Mouse (Mus musculus): ENCODE results near the gene Arhgap15. TPM values are rescaled to one million over a fixed set of nuclear protein-coding genes. Genes with fewer than 3 reads are reported as not detected.

Gene Arhgap15
- total RNA-seq, 2 experiments from 2014 or later: 1.0 to 1.1 TPM

DNA sequence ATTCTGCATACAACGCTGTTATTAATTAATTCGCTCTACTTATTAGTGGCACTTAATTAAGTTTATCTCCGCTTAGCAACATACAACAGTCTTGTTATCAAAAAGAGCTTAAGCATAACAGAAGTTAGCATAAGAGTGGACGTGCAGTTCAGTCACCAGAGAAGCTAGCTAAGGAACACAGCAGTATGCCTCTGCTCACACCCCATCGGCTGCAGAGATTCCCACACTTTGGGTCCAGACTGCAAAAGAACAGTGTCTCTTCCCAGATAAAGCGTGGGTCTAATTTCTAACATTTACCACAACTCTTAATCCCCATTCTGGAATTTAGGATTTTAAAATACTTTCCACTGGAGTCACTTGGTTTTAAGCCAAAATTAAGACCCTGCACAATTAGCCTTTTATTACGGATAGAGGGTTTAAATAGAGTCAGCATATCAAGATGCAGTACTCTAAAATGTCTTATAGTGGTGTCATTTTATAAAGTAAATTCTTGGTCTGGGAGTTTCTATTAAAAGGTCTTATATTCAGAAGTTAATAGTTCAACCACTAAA is 400.0 kb downstream of the Arhgap15 start:
- no peak for DNase-seq (ENCODE audit: low spot score in 2 of 2)

DNA sequence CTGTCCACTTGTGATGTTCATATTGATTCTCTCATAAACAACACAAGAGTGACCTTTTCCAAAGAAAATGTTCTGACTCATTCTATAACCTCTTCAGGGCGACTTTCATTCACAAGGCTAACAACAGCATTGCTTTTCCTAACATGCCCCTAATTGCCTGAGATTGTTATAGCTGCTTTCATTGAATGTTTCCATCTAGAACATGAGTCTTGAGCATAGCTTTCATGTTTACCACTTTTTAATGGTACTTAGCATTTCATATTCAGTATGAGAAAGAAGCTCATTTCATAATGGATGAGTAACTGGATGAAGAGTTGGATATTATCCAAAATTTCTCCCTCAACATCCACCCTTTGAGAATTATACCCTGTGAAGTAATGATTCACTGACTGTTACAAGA is 403.7 kb downstream of the Arhgap15 start:
- DNase-seq (ENCODE audit: low spot score in 2 of 2): no peak

DNA sequence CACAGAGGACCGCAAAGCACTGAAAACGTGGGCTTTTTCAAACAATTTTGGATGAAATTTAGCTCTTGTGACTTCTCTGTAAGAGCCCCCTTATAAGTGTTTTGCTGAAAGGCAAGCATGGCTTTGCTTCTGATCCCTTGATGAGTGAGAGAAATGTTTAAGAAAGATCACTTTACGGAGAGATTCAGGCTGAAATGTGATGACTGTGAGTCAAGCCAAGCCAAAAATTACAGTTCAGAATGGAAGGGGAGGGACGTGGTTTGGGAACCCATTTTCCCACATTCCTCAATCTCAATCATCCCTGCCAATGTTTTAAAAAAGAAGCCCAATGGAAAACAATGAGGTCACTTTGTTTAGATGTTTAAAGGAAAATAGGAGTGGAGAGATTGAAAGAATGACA is 411.7 kb downstream of the Arhgap15 start:
- DNase-seq (ENCODE audit: low spot score in 2 of 2): no peak

DNA sequence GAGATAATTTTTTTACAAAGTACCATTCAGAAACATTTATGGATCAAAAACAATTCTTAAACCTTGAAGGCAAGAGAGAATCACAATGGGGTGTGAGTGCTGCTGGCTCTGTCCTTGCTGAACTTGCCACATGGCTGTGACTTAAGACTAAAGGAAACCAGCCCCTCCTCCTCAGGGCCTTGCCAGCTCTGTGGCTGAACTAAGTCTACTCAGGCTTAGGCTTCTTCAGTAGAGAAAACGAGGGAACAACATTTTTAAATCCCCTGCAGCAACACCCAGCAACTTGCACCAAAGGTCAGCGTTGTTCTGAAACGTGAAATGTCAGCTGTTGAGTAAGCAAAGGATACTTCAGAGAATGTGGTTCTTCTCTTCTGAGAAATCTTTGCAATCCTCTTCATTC is 417.2 kb downstream of the Arhgap15 start:
- DNase-seq (ENCODE audit: low spot score in 2 of 2): no peak

DNA sequence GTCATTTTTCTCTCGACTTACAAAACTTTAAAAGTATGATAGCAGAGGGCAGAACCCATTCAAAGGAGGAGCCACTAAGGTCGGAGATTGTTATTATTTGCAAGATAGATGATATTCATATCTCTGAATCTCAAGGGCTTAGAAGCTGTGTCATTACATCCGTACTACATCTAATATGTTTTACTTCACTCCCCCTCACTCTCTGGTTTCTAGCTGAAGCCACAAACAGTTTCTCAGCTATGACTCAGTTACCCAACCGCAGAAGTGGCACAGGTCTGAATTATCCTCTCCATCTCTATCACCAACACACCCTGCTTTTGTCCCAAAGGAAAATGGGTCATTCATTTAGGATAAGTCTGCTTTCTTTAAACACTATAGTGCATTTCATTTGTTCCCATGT is 418.1 kb downstream of the Arhgap15 start:
- no peak for DNase-seq (ENCODE audit: low spot score in 2 of 2)

DNA sequence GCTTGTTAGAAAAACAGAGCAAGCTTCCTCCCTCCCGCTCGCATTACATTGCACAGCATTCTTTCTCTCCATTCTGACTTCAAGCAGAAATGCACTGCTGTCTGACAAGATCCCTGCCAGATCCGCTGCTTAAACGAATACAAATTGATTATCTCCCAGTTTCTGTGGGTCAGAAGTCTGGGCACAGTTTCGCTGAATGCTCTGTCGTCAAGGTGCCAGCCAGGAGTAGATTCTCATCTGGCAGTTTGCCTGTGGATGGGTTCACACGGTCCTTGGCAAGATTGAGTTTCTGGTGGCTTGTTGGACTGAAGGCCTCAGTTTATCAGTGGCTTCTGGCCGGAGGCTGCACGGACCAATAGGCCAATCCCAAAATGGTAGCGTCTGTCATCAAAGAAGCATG is 435.9 kb downstream of the Arhgap15 start:
- no peak for DNase-seq (ENCODE audit: low spot score in 2 of 2)

DNA sequence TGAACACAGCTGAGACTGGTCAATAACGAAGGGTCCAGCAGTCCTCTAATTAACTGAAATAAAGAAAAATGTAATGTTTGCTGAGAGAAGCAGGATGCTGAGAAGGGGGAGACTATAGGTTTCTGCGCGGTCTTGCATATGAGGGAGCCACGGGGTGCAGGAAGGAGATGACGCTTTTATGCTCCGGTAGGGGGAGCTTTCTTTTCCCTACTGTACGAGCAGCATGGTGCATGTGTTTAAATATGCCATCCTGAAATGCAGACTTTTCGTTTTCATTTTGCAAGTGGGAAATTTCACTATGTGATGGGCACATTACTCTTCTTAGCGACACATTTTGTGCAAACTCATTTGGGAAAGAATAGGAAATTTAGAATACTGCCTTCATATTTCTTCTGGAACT is 442.1 kb downstream of the Arhgap15 start:
- no peak for DNase-seq (ENCODE audit: low spot score in 2 of 2)

DNA sequence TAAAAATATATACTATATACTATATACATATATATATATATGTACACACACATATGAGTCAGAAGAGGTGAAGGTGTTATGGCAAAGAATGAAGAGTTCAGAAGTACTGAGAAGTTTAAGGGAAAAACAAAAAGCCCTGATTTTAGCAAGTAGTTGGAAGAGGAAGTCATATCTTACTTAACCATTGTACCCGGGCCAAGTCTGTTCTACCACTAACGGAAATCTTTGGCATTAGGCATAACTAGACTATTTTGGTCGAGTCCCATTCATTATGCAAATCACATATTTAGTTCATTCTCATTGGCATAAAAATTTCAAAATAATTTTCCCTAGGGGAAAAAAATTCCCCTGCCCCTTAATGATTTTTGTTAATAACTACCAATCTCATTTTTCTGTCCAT is 443.4 kb downstream of the Arhgap15 start:
- DNase-seq (ENCODE audit: low spot score in 2 of 2): no peak

DNA sequence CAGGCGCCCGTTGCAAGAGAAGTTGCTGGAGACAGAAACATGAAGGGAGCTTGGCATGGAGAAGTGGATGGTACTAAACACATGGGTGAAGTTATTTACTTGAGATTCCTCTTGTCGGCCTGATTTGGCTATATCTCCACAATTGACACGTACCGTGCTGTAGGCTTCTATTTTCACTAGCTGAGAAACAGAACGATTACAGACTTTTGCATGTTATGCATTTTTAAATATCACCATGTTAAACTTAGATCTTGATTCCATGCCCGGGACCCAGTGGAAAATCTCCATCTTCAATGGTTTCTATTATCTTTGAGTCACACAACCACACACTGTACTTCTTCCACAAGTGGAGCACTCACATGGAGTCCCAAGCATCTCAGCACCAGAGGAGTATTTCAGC is 466.9 kb downstream of the Arhgap15 start:
- DNase-seq (ENCODE audit: low spot score in 2 of 2): no peak

DNA sequence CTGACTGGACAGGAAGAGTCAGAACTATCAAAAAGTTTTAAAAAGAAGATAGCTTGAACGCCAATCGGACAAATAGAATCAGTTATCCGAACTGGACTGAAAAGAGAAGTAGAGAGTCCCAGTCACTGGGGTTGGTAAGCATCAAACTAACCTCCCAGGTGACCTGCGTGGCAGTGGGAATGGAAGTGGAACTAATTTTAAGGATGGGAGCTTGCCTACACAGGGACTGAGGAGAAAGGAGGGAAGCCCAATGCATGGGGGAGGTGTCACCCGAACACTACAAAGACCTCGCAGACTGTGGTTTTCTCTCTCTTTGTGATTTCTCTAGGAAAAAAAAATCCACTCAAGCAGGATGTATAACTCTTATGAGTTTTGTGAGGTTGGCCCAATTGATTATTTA is 469.2 kb downstream of the Arhgap15 start:
- DNase-seq (ENCODE audit: low spot score in 2 of 2): no peak

DNA sequence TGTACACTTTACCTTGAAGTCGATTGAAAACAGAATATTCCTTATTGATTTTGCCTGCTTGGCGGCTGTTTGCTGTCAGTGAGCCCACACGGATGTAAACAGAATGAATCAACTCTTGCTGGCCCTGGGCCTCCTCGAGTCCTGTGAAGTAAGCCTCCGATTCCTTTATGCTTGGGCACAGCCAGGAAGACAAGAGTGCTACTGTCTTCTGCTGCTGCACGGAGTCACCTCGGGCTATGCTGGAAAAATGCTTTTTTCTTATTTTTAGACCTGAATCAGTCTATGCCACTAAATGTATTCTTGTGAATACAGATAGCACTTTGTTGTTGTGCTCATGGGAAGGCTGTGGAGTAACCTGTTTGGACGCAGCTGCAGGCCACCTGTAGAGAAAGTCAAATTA is 469.7 kb downstream of the Arhgap15 start:
- DNase-seq (ENCODE audit: low spot score in 2 of 2): no peak

DNA sequence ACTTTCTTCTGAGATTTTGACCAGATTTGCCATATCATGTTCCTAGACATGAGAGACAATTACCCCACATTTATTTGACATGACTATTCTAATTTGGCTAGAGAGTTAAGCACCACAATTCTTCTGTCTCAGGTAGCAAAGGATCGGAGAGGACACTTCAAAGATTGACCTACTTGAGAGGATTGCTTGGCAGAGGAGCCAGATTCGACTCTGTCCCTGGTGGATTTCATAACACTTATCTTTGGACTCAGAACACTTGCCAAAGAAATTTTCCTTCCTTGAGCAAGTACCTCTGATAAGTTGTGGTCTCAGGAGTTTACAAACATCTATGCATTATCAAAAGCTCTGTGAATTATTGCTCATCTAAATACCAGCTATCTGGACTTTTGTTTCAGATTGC is 473.1 kb downstream of the Arhgap15 start:
- no peak for DNase-seq (ENCODE audit: low spot score in 2 of 2)

DNA sequence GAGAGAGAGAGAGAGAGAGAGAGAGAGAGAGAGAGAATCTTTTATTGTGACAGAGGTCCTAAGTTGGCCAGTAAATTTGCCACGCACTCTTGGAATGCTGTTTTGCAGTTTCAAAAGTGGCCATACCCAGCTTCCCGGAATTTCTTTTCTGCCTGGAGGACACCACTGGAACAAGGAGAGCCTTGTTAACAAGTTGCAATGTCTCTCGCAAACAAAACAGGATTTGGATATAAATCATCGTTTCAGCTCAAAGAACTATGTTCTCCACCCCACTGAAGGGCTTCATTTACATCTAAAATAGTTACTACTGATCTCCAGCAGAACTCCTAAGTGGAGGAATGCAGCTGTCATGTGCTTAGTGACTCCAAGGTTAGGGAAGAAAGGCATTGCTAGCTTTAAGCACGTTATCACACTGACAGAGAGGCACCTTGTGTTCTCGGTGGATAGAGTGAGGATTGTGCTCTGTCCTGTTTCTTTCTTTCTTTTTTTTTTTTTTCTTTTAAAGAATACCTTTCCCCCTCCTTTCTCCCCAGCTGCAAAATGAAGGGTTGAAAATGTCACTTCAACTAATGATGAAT is 473.6 kb downstream of the Arhgap15 start:
- no peak for DNase-seq (ENCODE audit: low spot score in 2 of 2)

DNA sequence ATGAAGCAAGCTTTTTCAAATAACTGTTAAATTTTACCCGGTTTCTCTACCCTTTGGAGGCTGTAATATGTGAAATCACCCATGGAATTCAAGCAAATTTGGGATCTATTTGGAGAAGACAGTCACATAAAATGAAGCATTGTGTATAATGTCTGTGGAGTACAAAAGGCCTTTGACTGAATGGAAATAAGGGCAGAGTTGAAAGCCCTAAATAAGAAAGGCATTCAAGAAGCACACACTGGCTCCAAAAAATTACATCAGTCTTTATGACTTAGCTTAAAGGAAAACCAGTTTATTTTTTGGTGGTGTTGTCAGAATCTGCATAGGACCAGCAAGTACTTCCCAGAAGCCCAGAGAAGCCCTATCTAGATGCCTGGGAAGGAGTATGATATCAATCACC is 486.2 kb downstream of the Arhgap15 start:
- DNase-seq (ENCODE audit: low spot score in 2 of 2): no peak

DNA sequence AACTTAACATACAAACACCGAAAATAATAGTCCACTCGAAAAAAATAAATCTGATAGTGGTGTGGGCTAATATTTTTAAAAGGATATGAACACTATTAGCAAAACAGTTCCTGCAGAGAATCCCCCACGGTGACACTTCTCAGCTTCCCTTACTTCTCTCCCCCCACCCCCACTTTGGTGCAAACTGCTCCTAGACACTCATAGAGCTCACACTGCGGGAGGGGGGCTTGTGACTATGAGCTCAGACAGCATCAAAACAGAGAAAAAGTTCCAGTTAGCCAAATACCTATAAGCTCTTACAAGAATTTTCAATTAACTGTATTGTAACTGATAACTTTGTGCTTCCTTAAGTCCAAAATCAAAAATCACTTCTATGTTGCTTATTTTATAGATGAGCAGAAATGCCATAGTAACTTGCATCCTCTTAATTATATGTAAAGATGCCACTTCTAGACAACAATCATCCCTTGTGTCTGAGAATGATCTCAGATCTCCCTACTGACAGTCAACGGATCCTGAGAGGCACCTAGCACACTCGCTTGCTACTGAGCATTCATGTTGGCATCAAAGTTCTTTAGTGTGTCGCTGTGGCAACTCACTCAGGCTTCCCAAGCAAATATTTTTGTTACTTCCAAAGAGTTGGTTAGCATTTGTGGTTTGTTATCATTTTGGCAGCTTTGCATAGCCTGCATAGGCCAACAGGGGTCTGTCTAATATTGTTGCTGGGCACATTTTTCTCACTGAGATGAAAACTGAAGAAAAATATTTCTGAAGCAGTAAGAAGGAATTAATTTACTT is 493.2 kb downstream of the Arhgap15 start:
- no peak for DNase-seq (ENCODE audit: low spot score in 2 of 2)

DNA sequence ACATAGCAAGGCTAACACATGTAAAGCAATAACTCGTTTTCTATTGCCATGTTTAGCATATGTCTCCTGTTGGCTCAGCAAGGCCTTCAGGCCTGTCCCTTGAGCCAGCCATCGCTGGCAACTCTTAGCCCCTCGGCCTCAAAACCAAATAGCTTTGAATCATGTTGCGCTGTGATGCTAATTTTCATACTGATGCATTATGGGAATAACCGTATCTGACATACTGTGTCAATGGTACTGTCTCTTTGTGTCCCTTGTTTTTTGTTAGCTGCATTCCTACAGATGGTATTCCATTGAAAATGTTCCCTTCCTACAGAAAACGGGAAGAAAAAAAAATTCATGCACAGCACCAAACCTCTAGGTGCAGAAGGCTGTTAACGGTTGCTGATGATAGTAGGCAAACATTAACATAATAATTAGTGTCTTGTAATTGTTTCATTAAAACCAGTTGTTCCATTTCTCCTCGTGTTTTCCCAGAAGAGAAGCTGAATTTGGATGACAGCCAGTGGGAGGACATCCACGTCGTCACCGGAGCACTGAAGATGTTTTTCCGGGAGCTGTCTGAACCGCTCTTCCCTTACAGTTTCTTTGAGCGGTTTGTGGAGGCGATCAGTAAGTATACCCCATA is 494.1 kb downstream of the Arhgap15 start:
- no peak for DNase-seq (ENCODE audit: low spot score in 2 of 2)

DNA sequence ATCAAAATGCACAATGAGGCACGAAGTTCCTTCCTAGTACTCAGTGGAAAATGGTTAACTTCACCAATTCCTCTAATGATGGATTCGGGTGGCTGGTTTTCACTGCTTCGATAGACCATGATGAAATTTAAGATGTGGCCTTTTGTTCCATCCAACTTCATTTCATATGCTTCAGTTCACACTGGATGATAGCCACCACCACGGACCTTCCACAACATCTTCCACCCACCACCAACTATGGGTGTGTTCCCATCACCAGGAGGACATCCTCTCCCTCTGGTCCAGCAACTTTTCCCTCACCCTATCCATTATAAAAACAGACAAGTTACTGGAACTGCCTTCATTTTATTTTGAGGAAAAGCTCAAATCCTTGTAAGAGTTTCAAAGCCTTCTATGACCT is 506.7 kb downstream of the Arhgap15 start:
- DNase-seq (ENCODE audit: low spot score in 2 of 2): no peak

DNA sequence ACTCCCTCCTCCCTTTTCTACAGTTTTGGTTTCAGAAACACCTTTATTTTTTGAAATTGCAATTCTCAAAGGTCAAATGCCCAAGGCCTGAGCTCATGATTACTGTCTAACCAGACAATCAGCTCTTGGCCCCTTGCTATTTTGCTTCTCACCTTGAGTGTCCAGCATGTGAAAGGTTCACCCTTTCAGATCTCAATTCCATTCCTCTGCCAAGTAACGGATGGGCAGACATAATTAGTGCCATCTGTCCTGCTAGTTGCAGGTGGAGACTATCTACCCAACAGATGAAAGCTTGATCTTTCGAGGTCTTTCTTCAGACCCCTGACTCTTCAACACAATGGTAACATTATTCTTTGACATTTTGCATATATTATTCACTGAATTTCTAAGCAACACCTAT is 509.3 kb downstream of the Arhgap15 start:
- DNase-seq (ENCODE audit: low spot score in 2 of 2): no peak

DNA sequence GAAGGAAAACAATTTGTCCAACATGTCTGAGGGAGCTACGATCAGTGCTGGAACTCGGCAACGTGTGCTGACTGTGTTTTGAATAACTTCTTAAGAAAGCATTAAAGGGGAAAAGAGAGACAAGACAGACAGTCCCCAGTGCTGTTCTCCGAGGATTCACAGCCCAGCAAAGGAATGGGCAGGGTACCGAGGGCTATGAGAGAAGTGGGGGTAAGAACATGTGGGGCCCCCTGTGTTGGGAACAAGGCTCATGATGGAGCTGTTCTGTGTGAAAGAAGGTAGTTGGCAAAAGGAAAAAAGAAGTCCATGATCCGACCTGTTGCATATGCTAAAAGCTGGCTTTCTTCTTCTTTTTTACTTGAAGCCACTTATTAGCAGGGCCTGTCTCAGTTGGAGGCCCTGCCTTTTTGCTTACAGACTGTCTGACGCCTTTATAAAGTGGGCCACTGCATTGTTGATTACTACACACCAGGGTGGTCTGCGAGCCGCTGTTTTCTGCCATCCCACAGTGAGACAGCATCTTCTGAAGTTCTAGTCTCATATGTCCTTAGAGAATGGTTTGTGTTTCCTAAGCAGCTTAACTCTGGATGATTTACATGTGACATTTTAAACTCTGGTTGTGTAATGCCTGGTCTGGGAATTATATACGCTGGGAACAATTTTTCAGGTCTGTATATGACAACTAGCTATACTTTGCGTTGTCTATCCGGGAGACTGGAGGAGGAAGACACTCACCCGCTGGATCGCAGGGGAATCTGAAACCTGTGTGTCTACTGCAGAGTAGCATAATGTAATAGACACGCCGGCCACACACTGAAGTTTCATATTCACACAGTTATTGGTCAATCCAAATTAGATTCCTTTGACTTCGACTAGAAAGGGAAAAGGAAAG is 523.1 kb downstream of the Arhgap15 start:
- no peak for DNase-seq (ENCODE audit: low spot score in 2 of 2)

DNA sequence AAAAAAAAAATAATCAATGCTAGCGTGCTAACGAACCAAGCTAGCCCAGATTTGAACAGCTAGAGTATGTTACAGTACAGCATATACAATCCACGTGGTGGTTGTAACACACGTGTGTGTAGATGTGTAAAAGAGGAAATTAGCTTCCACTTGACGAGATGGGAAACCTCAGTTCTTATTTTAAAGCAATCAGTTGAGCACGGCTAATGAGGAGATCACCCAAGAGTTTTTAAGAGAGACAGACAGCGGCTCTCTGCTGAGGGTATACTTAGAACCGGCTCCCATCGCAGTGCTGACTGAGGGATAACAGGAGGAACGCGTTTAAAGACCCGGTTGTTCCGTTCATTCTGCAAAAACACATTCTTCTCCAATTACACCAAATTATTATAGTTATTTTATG is 524.0 kb downstream of the Arhgap15 start:
- DNase-seq (ENCODE audit: low spot score in 2 of 2): no peak

DNA sequence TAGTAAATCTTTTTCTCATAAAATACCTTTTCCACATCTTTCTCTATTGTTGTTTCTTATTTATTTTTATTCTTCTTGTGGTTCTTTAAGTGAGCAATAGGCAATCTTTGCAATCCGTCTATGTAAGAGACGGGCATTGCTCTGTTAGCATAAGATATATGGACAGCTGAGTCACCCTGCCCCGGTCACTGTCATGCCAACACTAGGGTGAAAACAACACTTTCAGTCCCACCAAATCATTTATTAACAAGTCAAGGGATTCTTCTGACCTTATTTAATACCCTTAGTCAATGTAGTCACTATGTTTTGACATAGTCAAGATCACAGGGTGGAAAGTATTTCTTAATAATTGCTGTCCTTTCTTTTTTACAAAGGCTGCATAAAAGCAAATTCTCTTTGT is 525.8 kb downstream of the Arhgap15 start:
- no peak for DNase-seq (ENCODE audit: low spot score in 2 of 2)
